Mouse (Mus musculus): ENCODE measurements at regions not wholly inside any gene's neighbourhood (a gene's known extent, or its start where the extent isn't known, plus 50 kb on each side); places are given as distances from the start of the nearest gene placed in this dataset.

- no peak for TF ChIP-seq POLR2A (IDR thresholded peaks at IDR 0.05; ENCODE audit: borderline replicate concordance, extremely low read depth, low read depth, low read length)
These were observed 77.4 kb upstream of the Tusc1 start for GRCm38 (mm10) chr4:93412695-93413094.

DNA sequence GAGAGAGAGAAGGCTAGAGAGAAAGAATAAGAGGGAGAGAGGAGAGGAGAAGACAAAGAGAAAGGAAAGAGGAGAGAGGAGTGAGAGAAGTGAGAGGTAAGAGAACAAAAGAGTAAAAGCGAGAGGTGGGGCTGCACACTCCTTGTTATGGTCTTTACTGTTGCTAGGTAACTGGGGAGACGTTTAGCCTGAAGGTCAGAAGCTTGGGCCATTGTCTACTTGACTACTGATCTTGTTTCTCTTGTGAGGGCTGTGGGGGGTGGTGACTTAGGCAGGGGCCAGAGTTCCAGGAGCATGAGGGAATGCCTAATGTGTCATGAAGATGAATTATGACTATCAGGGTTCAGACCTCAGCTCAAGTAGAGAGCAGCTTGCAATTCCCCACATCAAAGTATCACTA, 71.6 kb upstream of the Tusc1 start:
- Histone ChIP-seq H3K4me3 (replicated peaks; ENCODE audit: extremely low read depth, low read depth, low read length) (no peak overlapping the region), H3K4me1 (ENCODE audit: control insufficient read depth, insufficient read depth, low read length) (no peaks in the 10 kb centered on the region)
- DNase-seq: no peak
- TF ChIP-seq POLR2A (IDR thresholded peaks at IDR 0.05; ENCODE audit: borderline replicate concordance, extremely low read depth, low read depth, low read length) (no peak), CTCF (IDR thresholded peaks at IDR 0.05; ENCODE audit: insufficient read depth, low read length) (no peak)
- 38% methylated on average over 2 of the region's 2 CpGs for WGBS

More at GRCm38 (mm10) chr4:93412695-93413094, 77.4 kb upstream of the Tusc1 start:
- Histone ChIP-seq H3K4me3 (replicated peaks; ENCODE audit: extremely low read depth, low read depth, low read length) (no peak overlapping the region), H3K4me1 (ENCODE audit: control insufficient read depth, insufficient read depth, low read length) (no peaks in the 10 kb centered on the region)
- DNase-seq: no peak

DNA sequence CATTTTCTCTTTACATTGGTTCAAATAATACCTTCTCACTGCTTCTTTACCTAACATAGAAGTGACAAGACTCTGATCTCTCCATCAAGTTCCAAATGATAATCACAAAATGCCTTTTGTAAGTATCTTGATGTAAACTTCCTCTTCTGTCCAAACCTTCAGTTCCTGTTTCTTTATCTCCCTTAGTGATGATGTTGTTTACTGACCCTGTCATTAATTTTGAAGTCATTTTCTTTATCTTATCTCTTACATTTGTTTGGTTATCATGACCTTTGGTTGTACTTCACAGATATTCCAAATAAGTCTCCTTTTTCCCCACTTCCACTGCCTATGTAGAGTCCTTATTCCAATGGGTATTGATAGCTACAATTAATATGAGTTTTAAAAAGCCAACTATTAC, 65.3 kb upstream of the Tusc1 start:
- Histone ChIP-seq H3K4me1 (ENCODE audit: control insufficient read depth, insufficient read depth, low read length) (no peaks in the 10 kb centered on the region), H3K4me3 (replicated peaks; ENCODE audit: extremely low read depth, low read depth, low read length) (no peak overlapping the region)
- DNase-seq: no peak
- no peak for TF ChIP-seq CTCF (IDR thresholded peaks at IDR 0.05; ENCODE audit: insufficient read depth, low read length)
- TF ChIP-seq POLR2A (IDR thresholded peaks at IDR 0.05; ENCODE audit: borderline replicate concordance, extremely low read depth, low read depth, low read length): no peak
